Mouse (Mus musculus): ENCODE measurements around the gene Slc40a1. TPM values are rescaled to one million over a fixed set of nuclear protein-coding genes. Genes with fewer than 3 reads are reported as not detected.
A peak's percentile ranks its signal among the peaks of the same experiment; 100 is the strongest.

Slc40a1 gene
- 30.8 and 32.9 TPM in 2 replicates for polyA plus RNA-seq (2015; fragmentation: Nextera tagmentation; extraction: Ambion mirVana)

DNA sequence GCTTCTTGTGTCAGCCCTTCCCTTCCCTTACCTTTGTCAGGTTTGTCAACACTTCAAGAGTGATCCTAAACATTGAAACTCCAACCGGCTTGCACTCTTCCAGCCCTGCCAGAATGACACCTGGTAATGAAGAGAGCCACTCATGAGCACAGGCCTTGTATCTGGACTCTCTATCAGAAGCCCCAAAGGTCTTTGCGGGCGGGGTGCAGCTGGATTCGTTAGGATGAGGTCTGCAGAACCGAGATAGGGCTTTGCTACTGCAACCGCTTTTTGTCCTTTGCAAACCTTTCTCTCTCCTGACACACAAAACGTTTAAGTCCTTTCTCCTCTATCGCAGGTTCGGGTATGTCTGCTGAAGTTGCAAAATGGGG, at the start of gene Slc40a1:
Gene Slc40a1, minus strand, starts transcription at position 131 of the 371 bp plus-strand sequence.
- H3K4me3 ChIP-seq (ENCODE audit: low read depth, low read length) = peak within 1 kb of the TSS; percentile 73
- no peaks in the 10 kb centered on the region; the same call in 1 of the 2 replicates for H3K27me3 ChIP-seq (ENCODE audit: control insufficient read depth, insufficient read depth, low read depth, low read length)
- 19% methylated on average over 9 of the region's 9 CpGs for WGBS
- no peaks in the 10 kb centered on the region for H3K9me3 ChIP-seq (replicated peaks; ENCODE audit: control insufficient read depth, low read length, poor library complexity, severe bottlenecking)
- peak within 1 kb of the TSS; percentile 3 for H3K27ac ChIP-seq (ENCODE audit: low read length)
- H3K4me1 ChIP-seq (ENCODE audit: control insufficient read depth, insufficient read depth, low read length) = peaks cover 3% of the 10 kb centered on the region; the same call in 1 of the 2 replicates
- peak within 1 kb of the TSS; percentile 74 for H3K9ac ChIP-seq (ENCODE audit: low read depth, low read length)
- peak; percentile 18; the same call in 1 of the 2 replicates for ATAC-seq
- H3K4me2 ChIP-seq (ENCODE audit: low read length) = peak within 1 kb of the TSS; percentile 62
- H3K36me3 ChIP-seq (ENCODE audit: control insufficient read depth, insufficient read depth, low read length) = no peaks in the 10 kb centered on the region

- Histone ChIP-seq H3K4me3 (ENCODE audit: low read depth, low read length) (no peak overlapping the region), H3K36me3 (ENCODE audit: control insufficient read depth, insufficient read depth, low read length) (no peaks in the 10 kb centered on the region), H3K4me2 (ENCODE audit: low read length) (no peak overlapping the region), H3K27me3 (ENCODE audit: control insufficient read depth, insufficient read depth, low read depth, low read length) (no peaks in the 10 kb centered on the region), H3K9ac (ENCODE audit: low read depth, low read length) (no peak overlapping the region), H3K9me3 (replicated peaks; ENCODE audit: control insufficient read depth, low read length, poor library complexity, severe bottlenecking) (no peaks in the 10 kb centered on the region), H3K4me1 (ENCODE audit: control insufficient read depth, insufficient read depth, low read length) (no peaks in the 10 kb centered on the region), H3K27ac (ENCODE audit: low read length) (no peak overlapping the region)
- ATAC-seq = no peak
- WGBS = 89% methylated on average over 4 of the region's 4 CpGs
These were observed 45.0 kb upstream of the Slc40a1 start for GRCm38 (mm10) chr1:45971314-45971713.

DNA sequence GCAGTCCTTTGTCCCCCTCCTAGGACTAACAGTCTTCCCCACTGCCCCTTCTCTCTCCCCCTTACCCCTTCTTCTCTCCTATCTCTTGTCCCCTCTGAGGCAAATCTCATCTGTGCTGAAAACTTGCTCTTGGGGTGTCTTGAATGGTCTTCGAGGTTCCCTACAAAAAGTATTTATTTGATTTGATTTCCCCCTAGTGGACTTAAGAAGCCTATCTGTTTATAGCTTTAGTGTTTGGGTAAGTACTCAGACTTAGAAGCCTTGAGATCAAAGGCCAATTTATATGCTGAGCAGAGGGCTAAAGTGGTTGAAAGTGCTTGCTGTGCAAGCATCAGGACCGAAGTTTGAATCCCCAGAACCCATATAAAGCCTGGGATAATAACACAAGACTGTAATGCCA, 22.7 kb upstream of the Slc40a1 start:
- Histone ChIP-seq H3K27ac (ENCODE audit: low read length) (no peak overlapping the region), H3K27me3 (ENCODE audit: control insufficient read depth, insufficient read depth, low read depth, low read length) (no peaks in the 10 kb centered on the region), H3K36me3 (ENCODE audit: control insufficient read depth, insufficient read depth, low read length) (no peaks in the 10 kb centered on the region), H3K4me2 (ENCODE audit: low read length) (no peak overlapping the region), H3K9ac (ENCODE audit: low read depth, low read length) (no peak overlapping the region), H3K4me3 (ENCODE audit: low read depth, low read length) (no peak overlapping the region), H3K4me1 (ENCODE audit: control insufficient read depth, insufficient read depth, low read length) (no peaks in the 10 kb centered on the region), H3K9me3 (replicated peaks; ENCODE audit: control insufficient read depth, low read length, poor library complexity, severe bottlenecking) (no peaks in the 10 kb centered on the region)
- no peak for ATAC-seq
- 71% methylated on average over 2 of the region's 2 CpGs for WGBS

DNA sequence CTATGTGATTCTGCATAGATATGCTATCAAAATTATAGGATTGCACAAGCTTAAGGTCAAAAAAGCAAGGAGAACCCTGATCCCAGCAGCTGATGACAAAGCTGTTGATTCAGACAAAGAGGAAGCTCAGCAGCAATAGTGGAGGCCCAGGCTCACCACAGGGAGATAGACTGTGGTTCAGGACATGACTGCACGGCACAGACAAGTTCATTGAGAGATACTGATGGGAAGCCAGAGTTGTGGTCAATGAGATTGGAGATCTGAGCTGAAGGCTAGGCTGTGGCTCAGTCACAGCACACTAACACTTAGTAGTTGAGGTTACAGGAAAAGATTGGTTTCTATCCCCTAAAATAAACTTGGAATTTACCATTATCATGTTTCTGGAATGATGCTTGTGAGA, 21.5 kb upstream of the Slc40a1 start:
- WGBS = 61% methylated on average over 1 of the region's 1 CpGs
- H3K27me3 ChIP-seq (ENCODE audit: control insufficient read depth, insufficient read depth, low read depth, low read length) = no peaks in the 10 kb centered on the region
- H3K9me3 ChIP-seq (replicated peaks; ENCODE audit: control insufficient read depth, low read length, poor library complexity, severe bottlenecking) = no peaks in the 10 kb centered on the region
- H3K4me2 ChIP-seq (ENCODE audit: low read length) = no peak overlapping the region
- no peak for ATAC-seq
- no peak overlapping the region for H3K27ac ChIP-seq (ENCODE audit: low read length)
- no peak overlapping the region for H3K9ac ChIP-seq (ENCODE audit: low read depth, low read length)
- H3K4me3 ChIP-seq (ENCODE audit: low read depth, low read length) = no peak overlapping the region
- no peaks in the 10 kb centered on the region for H3K36me3 ChIP-seq (ENCODE audit: control insufficient read depth, insufficient read depth, low read length)
- no peaks in the 10 kb centered on the region for H3K4me1 ChIP-seq (ENCODE audit: control insufficient read depth, insufficient read depth, low read length)

- Histone ChIP-seq H3K27me3 (ENCODE audit: control insufficient read depth, insufficient read depth, low read depth, low read length) (no peaks in the 10 kb centered on the region; the same call in 1 of the 2 replicates), H3K36me3 (ENCODE audit: control insufficient read depth, insufficient read depth, low read length) (no peaks in the 10 kb centered on the region), H3K4me2 (ENCODE audit: low read length) (no peak overlapping the region), H3K9ac (ENCODE audit: low read depth, low read length) (no peak overlapping the region), H3K4me1 (ENCODE audit: control insufficient read depth, insufficient read depth, low read length) (peaks cover 2% of the 10 kb centered on the region; the same call in 1 of the 2 replicates), H3K27ac (ENCODE audit: low read length) (no peak overlapping the region), H3K4me3 (ENCODE audit: low read depth, low read length) (no peak overlapping the region), H3K9me3 (replicated peaks; ENCODE audit: control insufficient read depth, low read length, poor library complexity, severe bottlenecking) (no peaks in the 10 kb centered on the region)
- no peak for ATAC-seq
These were observed 4.8 kb upstream of the Slc40a1 start for GRCm38 (mm10) chr1:45931127-45931526.

DNA sequence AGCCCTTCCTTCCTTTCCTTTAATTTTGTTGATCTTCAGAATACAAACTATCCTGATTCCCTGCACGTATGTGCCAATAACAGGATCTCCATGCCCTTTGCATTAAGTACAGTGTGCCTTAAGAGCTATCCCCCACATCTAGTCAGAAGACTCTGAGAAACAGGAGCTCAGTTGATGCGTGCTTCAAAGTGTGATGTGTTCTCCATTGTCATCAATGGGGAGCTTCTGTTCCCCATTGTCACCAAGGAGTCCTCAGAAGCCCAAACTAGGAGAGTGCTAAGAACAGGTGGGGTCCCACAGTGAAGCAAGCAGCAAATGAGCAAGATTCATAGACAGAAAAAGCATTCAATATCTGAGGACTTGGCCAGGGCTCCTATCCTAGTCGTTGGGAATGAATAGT, 588 bp upstream of the Slc40a1 start:
- Histone ChIP-seq H3K36me3 (ENCODE audit: control insufficient read depth, insufficient read depth, low read length) (no peaks in the 10 kb centered on the region), H3K4me3 (ENCODE audit: low read depth, low read length) (no peak overlapping the region), H3K9me3 (replicated peaks; ENCODE audit: control insufficient read depth, low read length, poor library complexity, severe bottlenecking) (no peaks in the 10 kb centered on the region), H3K27ac (ENCODE audit: low read length) (no peak overlapping the region), H3K4me1 (ENCODE audit: control insufficient read depth, insufficient read depth, low read length) (peaks cover 3% of the 10 kb centered on the region; the same call in 1 of the 2 replicates), H3K9ac (ENCODE audit: low read depth, low read length) (no peak overlapping the region), H3K4me2 (ENCODE audit: low read length) (no peak overlapping the region), H3K27me3 (ENCODE audit: control insufficient read depth, insufficient read depth, low read depth, low read length) (no peaks in the 10 kb centered on the region; the same call in 1 of the 2 replicates)
- no peak for ATAC-seq
- WGBS = 44% methylated on average over 3 of the region's 3 CpGs

DNA sequence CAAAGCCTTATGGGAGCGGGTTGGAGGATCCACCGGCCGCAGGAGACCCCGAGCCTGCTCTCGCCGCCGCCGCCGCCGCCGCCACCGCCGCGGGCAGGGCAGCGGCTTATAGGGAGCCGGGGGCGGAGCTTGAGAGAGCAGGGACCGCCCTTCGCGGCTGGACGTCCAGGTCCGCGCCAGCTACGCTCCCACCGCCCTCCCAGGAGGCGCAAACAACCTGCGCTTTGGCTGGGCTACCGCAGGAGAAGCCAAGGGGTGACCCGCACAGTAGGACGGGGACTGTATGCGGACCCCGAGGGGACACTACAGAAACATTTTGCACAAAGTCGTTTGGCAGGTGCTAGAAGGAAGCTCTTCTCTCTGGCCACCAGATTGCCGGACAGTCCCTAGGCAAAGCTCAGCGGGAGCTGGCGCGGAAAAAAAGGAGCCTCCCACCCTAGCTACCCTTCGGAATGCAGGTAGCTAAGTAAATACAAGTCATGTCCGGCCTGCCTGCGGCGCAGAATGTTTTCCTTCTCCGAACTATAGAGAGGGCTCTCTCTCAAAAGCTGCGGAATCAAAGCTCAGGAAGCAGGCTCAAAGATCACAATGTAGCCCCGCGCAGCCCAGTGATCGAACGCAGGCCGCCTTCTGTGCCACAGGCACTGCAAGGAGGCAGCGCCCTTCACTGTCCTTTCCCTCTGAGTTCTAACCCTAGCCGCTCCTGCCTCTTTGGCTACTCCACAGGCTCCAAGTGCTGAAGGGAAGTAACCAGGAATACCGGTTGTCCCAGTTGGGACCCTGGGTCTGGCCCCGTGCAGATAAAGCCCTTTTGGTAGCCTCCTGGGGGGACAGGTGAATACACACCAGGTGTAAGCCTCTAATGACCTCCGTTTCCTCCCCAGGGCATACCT, 577 bp downstream of the Slc40a1 start:
- H3K36me3 ChIP-seq (ENCODE audit: control insufficient read depth, insufficient read depth, low read length) = no peaks in the 10 kb centered on the region
- H3K9ac ChIP-seq (ENCODE audit: low read depth, low read length) = peak overlapping the region; percentile 74
- H3K27ac ChIP-seq (ENCODE audit: low read length) = peak overlapping the region; percentile 3
- peaks cover 3% of the 10 kb centered on the region; the same call in 1 of the 2 replicates for H3K4me1 ChIP-seq (ENCODE audit: control insufficient read depth, insufficient read depth, low read length)
- ATAC-seq = peak; percentile 98
- H3K9me3 ChIP-seq (replicated peaks; ENCODE audit: control insufficient read depth, low read length, poor library complexity, severe bottlenecking) = no peaks in the 10 kb centered on the region
- H3K4me3 ChIP-seq (ENCODE audit: low read depth, low read length) = peak overlapping the region; percentile 73
- peak overlapping the region; percentile 62 for H3K4me2 ChIP-seq (ENCODE audit: low read length)
- no peaks in the 10 kb centered on the region; the same call in 1 of the 2 replicates for H3K27me3 ChIP-seq (ENCODE audit: control insufficient read depth, insufficient read depth, low read depth, low read length)
- under 1% methylated on average over 53 of the region's 53 CpGs for WGBS

- no peaks in the 10 kb centered on the region; the same call in 1 of the 2 replicates for H3K27me3 ChIP-seq (ENCODE audit: control insufficient read depth, insufficient read depth, low read depth, low read length)
- H3K4me1 ChIP-seq (ENCODE audit: control insufficient read depth, insufficient read depth, low read length) = peaks cover 3% of the 10 kb centered on the region; the same call in 1 of the 2 replicates
- H3K4me3 ChIP-seq (ENCODE audit: low read depth, low read length) = peak overlapping the region; percentile 73
- no peaks in the 10 kb centered on the region for H3K36me3 ChIP-seq (ENCODE audit: control insufficient read depth, insufficient read depth, low read length)
- H3K9ac ChIP-seq (ENCODE audit: low read depth, low read length) = peak overlapping the region; percentile 74
- H3K27ac ChIP-seq (ENCODE audit: low read length) = no peak overlapping the region
- ATAC-seq = peak; percentile 68
- peak overlapping the region; percentile 62 for H3K4me2 ChIP-seq (ENCODE audit: low read length)
- no peaks in the 10 kb centered on the region for H3K9me3 ChIP-seq (replicated peaks; ENCODE audit: control insufficient read depth, low read length, poor library complexity, severe bottlenecking)
- 9% methylated on average over 7 of the region's 7 CpGs for WGBS
These were observed 1.2 kb downstream of the Slc40a1 start for GRCm38 (mm10) chr1:45925131-45925499.

GRCm38 (mm10) chr1:45924516-45924915, 1.8 kb downstream of the Slc40a1 start:
- no peaks in the 10 kb centered on the region for H3K9me3 ChIP-seq (replicated peaks; ENCODE audit: control insufficient read depth, low read length, poor library complexity, severe bottlenecking)
- ATAC-seq = no peak
- no peak overlapping the region for H3K4me2 ChIP-seq (ENCODE audit: low read length)
- no peak overlapping the region for H3K9ac ChIP-seq (ENCODE audit: low read depth, low read length)
- H3K4me1 ChIP-seq (ENCODE audit: control insufficient read depth, insufficient read depth, low read length) = peaks cover 3% of the 10 kb centered on the region; the same call in 1 of the 2 replicates
- H3K4me3 ChIP-seq (ENCODE audit: low read depth, low read length) = no peak overlapping the region
- no peaks in the 10 kb centered on the region for H3K36me3 ChIP-seq (ENCODE audit: control insufficient read depth, insufficient read depth, low read length)
- H3K27me3 ChIP-seq (ENCODE audit: control insufficient read depth, insufficient read depth, low read depth, low read length) = no peaks in the 10 kb centered on the region; the same call in 1 of the 2 replicates
- no peak overlapping the region for H3K27ac ChIP-seq (ENCODE audit: low read length)
- 76% methylated on average over 7 of the region's 7 CpGs for WGBS
